Mouse (Mus musculus) stomach, postnatal 0 days (tissue): ENCODE results near the gene Slc44a1.

ENCODE experiments used
- CTCF ChIP-seq: IDR thresholded peaks from 2 replicates; pipeline ENCODE4 v1.5.1; 2016; ENCODE audit warnings: antibody characterized with exemption, low read depth, mild to moderate bottlenecking, moderate library complexity
- EP300 ChIP-seq: optimal IDR thresholded peaks from 2 replicates; pipeline ENCODE3; 2016; ENCODE audit warnings: antibody characterized with exemption

- TF ChIP-seq CTCF (no peak), EP300 (no peak)
Observed at GRCm38 (mm10) chr4:53591536-53591935, 151.3 kb downstream of the Slc44a1 start.
